Mouse (Mus musculus): Measurements from ENCODE around the gene Kcnh7.
"Not testable (repeated sequence)": the region's sequence is repeated elsewhere in the genome, so short reads cannot be mapped to it uniquely, and the experiment has no call there.

The Kcnh7 gene

GRCm38 (mm10) chr2:62717270-62717669 lies 466.8 kb downstream of the Kcnh7 start:
- no peak for DNase-seq (ENCODE audit: low spot score)

- DNase-seq (ENCODE audit: low spot score): no peak
Measured at GRCm38 (mm10) chr2:62715260-62715659, 468.8 kb downstream of the Kcnh7 start.

- not testable (repeated sequence) for DNase-seq (ENCODE audit: low spot score)
Measured at GRCm38 (mm10) chr2:62714362-62714761, 469.7 kb downstream of the Kcnh7 start.

GRCm38 (mm10) chr2:62709633-62710032 lies 474.5 kb downstream of the Kcnh7 start:
- no peak for DNase-seq (ENCODE audit: low spot score)

GRCm38 (mm10) chr2:62706313-62706712 lies 477.8 kb downstream of the Kcnh7 start:
- DNase-seq (ENCODE audit: low spot score): no peak

- no peak for DNase-seq (ENCODE audit: low spot score)
Measured at GRCm38 (mm10) chr2:62685934-62686333, 498.2 kb downstream of the Kcnh7 start.

GRCm38 (mm10) chr2:62684989-62685595 lies 499.0 kb downstream of the Kcnh7 start:
- DNase-seq (ENCODE audit: low spot score): no peak

GRCm38 (mm10) chr2:62681667-62682066 lies 502.4 kb downstream of the Kcnh7 start:
- no peak for DNase-seq (ENCODE audit: low spot score)

- DNase-seq (ENCODE audit: low spot score): no peak
Measured at GRCm38 (mm10) chr2:62672788-62673187, 511.3 kb downstream of the Kcnh7 start.

GRCm38 (mm10) chr2:62670767-62671166 lies 513.3 kb downstream of the Kcnh7 start:
- DNase-seq (ENCODE audit: low spot score): no peak

- no peak for DNase-seq (ENCODE audit: low spot score)
Measured at GRCm38 (mm10) chr2:62670301-62670700, 513.8 kb downstream of the Kcnh7 start.

- DNase-seq (ENCODE audit: low spot score): no peak
Measured at GRCm38 (mm10) chr2:62669848-62670247, 514.2 kb downstream of the Kcnh7 start.

GRCm38 (mm10) chr2:62665536-62665935 lies 518.6 kb downstream of the Kcnh7 start:
- DNase-seq (ENCODE audit: low spot score): no peak

GRCm38 (mm10) chr2:62664839-62665238 lies 519.2 kb downstream of the Kcnh7 start:
- no peak for DNase-seq (ENCODE audit: low spot score)

GRCm38 (mm10) chr2:62664135-62664670 lies 519.9 kb downstream of the Kcnh7 start, which contains the start of gene Gca:
Gene Gca (plus strand): TSS chr2:62664285.
- DNase-seq (ENCODE audit: low spot score): peak; percentile 49

GRCm38 (mm10) chr2:62662560-62662959 lies 521.5 kb downstream of the Kcnh7 start:
- no peak for DNase-seq (ENCODE audit: low spot score)

GRCm38 (mm10) chr2:62660565-62660964 lies 523.5 kb downstream of the Kcnh7 start:
- DNase-seq (ENCODE audit: low spot score): no peak

- no peak for DNase-seq (ENCODE audit: low spot score)
Measured at GRCm38 (mm10) chr2:62656072-62656471, 528.0 kb downstream of the Kcnh7 start.

GRCm38 (mm10) chr2:62654519-62655338 lies 529.4 kb downstream of the Kcnh7 start:
- peak; percentile 21 for DNase-seq (ENCODE audit: low spot score)

GRCm38 (mm10) chr2:62652466-62652865 lies 531.6 kb downstream of the Kcnh7 start:
- DNase-seq (ENCODE audit: low spot score): no peak

- no peak for DNase-seq (ENCODE audit: low spot score)
Measured at GRCm38 (mm10) chr2:62651890-62652289, 532.2 kb downstream of the Kcnh7 start.

- DNase-seq (ENCODE audit: low spot score): no peak
Measured at GRCm38 (mm10) chr2:62646671-62647289, 537.3 kb downstream of the Kcnh7 start.

All from ovary, postnatal 14 days (tissue).